Mouse (Mus musculus): Measurements from ENCODE around the gene Ppfibp1. TPM values are rescaled to one million over a fixed set of nuclear protein-coding genes. Genes with fewer than 3 reads are reported as not detected.
A peak's percentile ranks its signal among the peaks of the same experiment; 100 is the strongest.

Gene Ppfibp1
- polyA plus RNA-seq, 1 experiment from 2014 or later, result 50.5 TPM

DNA sequence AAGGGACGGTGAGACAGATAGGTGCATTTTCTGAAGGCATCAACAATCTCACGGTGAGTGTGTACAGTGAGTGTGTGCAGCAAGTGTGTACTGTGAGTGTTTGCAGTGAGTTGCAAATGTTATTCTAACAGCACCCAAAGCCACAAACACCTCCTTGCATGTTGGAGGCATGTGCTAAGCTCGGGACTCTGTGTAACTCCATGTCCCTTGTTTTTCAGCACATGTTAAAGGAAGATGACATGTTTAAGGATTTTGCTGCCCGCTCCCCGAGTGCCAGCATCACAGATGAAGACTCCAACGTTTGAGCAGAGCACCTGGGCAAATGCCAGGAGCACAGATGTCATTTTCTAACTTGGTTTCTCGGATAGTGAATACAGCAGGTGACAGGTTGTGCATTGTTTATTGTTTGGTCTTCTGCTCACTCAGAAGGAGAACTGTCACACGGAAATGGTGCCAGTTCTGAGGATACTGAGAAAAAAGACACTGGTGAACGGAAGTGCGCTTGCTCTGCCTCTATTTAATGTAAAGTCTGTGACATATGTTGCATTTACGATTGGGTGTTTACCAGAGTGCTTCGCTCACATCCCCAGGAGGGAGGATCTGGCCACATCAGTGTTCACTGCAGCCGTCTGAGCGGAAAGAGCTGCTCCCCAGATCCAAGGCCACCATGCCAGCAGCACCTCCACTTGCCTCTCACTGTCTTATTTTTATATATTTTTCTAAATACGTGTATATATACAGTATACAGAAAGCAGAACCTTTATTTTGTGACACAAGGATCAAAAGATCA is 142.0 kb downstream of the Ppfibp1 start:
- Histone ChIP-seq H3K4me2 (replicated peaks; ENCODE audit: low read depth, low read length) (no peak overlapping the region), H3K36me3 (ENCODE audit: insufficient read depth, low read length) (peaks cover 51% of the 10 kb centered on the region), H3K27me3 (replicated peaks; ENCODE audit: insufficient read depth, low read length) (no peaks in the 10 kb centered on the region), H3K27ac (ENCODE audit: low read length) (no peak overlapping the region), H3K9ac (replicated peaks; ENCODE audit: low read depth) (no peak overlapping the region), H3K9me3 (ENCODE audit: low read length) (no peaks in the 10 kb centered on the region), H3K4me3 (ENCODE audit: low read depth, low read length) (no peak overlapping the region), H3K4me1 (ENCODE audit: insufficient read depth, low read depth, low read length) (no peaks in the 10 kb centered on the region)
- DNase-seq (ENCODE audit: low spot score) (no peak), ATAC-seq (no peak)
- no peak for TF ChIP-seq EP300 (IDR thresholded peaks at IDR 0.05)
- no peak for TF ChIP-seq CTCF (IDR thresholded peaks at IDR 0.05)
- 91% methylated on average over 15 of the region's 15 CpGs for WGBS

GRCm38 (mm10) chr6:147032303-147032925 is 144.1 kb downstream of the Ppfibp1 start, which contains the start of gene Rep15:
Rep15 (plus strand) TSS chr6:147032584.
- H3K4me2 ChIP-seq (replicated peaks; ENCODE audit: low read depth, low read length), result no peak within 1 kb of the TSS
- no peak within 1 kb of the TSS for H3K27ac ChIP-seq (ENCODE audit: low read length)
- H3K9me3 ChIP-seq (ENCODE audit: low read length), result no peaks in the 10 kb centered on the region
- DNase-seq (ENCODE audit: low spot score), result no peak
- TF ChIP-seq EP300 (IDR thresholded peaks at IDR 0.05) (no peak), CTCF (IDR thresholded peaks at IDR 0.05) (no peak)
- no peaks in the 10 kb centered on the region for H3K4me1 ChIP-seq (ENCODE audit: insufficient read depth, low read depth, low read length)
- H3K36me3 ChIP-seq (ENCODE audit: insufficient read depth, low read length), result peaks cover 34% of the 10 kb centered on the region
- no peaks in the 10 kb centered on the region for H3K27me3 ChIP-seq (replicated peaks; ENCODE audit: insufficient read depth, low read length)
- no peak within 1 kb of the TSS for H3K9ac ChIP-seq (replicated peaks; ENCODE audit: low read depth)
- H3K4me3 ChIP-seq (ENCODE audit: low read depth, low read length), result no peak within 1 kb of the TSS
- WGBS, result 65% methylated on average over 13 of the region's 13 CpGs
- no peak for ATAC-seq

GRCm38 (mm10) chr6:147042291-147043290 is 154.3 kb downstream of the Ppfibp1 start, which contains the start of gene Mrps35:
Mrps35 (plus strand) TSS chr6:147042764.
- H3K9ac ChIP-seq (replicated peaks; ENCODE audit: low read depth), result peak within 1 kb of the TSS; percentile 66
- peak within 1 kb of the TSS; percentile 81 for H3K27ac ChIP-seq (ENCODE audit: low read length)
- no peaks in the 10 kb centered on the region for H3K27me3 ChIP-seq (replicated peaks; ENCODE audit: insufficient read depth, low read length)
- 3% methylated on average over 66 of the region's 66 CpGs for WGBS
- ATAC-seq (peak; percentile 99), DNase-seq (ENCODE audit: low spot score) (peak; percentile 94)
- H3K4me2 ChIP-seq (replicated peaks; ENCODE audit: low read depth, low read length), result peak within 1 kb of the TSS; percentile 75
- peaks cover 11% of the 10 kb centered on the region; the same call in 1 of the 2 replicates for H3K4me1 ChIP-seq (ENCODE audit: insufficient read depth, low read depth, low read length)
- H3K36me3 ChIP-seq (ENCODE audit: insufficient read depth, low read length), result no peaks in the 10 kb centered on the region
- peak within 1 kb of the TSS; percentile 89 for H3K4me3 ChIP-seq (ENCODE audit: low read depth, low read length)
- TF ChIP-seq EP300 (IDR thresholded peaks at IDR 0.05), result no peak
- peak; percentile 46 for TF ChIP-seq CTCF (IDR thresholded peaks at IDR 0.05)
- H3K9me3 ChIP-seq (ENCODE audit: low read length), result no peaks in the 10 kb centered on the region

- 44% methylated on average over 7 of the region's 7 CpGs for WGBS
- Histone ChIP-seq H3K9ac (replicated peaks; ENCODE audit: low read depth) (no peak overlapping the region), H3K27me3 (replicated peaks; ENCODE audit: insufficient read depth, low read length) (no peaks in the 10 kb centered on the region), H3K4me3 (ENCODE audit: low read depth, low read length) (peak overlapping the region; percentile 89; the same call in 1 of the 2 replicates), H3K27ac (ENCODE audit: low read length) (no peak overlapping the region), H3K4me1 (ENCODE audit: insufficient read depth, low read depth, low read length) (peaks cover 11% of the 10 kb centered on the region; the same call in 1 of the 2 replicates), H3K4me2 (replicated peaks; ENCODE audit: low read depth, low read length) (peak overlapping the region; percentile 75), H3K36me3 (ENCODE audit: insufficient read depth, low read length) (peaks cover 7% of the 10 kb centered on the region; the same call in 1 of the 2 replicates), H3K9me3 (ENCODE audit: low read length) (no peaks in the 10 kb centered on the region)
- ATAC-seq (no peak), DNase-seq (ENCODE audit: low spot score) (no peak)
- TF ChIP-seq CTCF (IDR thresholded peaks at IDR 0.05) (no peak), EP300 (IDR thresholded peaks at IDR 0.05) (no peak)
Observed at GRCm38 (mm10) chr6:147043633-147044032, 155.3 kb downstream of the Ppfibp1 start.

- DNase-seq (ENCODE audit: low spot score) (no peak), ATAC-seq (no peak)
- no peak overlapping the region for H3K4me2 ChIP-seq (replicated peaks; ENCODE audit: low read depth, low read length)
- no peaks in the 10 kb centered on the region for H3K27me3 ChIP-seq (replicated peaks; ENCODE audit: insufficient read depth, low read length)
- TF ChIP-seq EP300 (IDR thresholded peaks at IDR 0.05), result no peak
- no peaks in the 10 kb centered on the region for H3K9me3 ChIP-seq (ENCODE audit: low read length)
- 97% methylated on average over 13 of the region's 13 CpGs for WGBS
- H3K9ac ChIP-seq (replicated peaks; ENCODE audit: low read depth), result no peak overlapping the region
- H3K4me1 ChIP-seq (ENCODE audit: insufficient read depth, low read depth, low read length), result peaks cover under 1% of the 10 kb centered on the region; the same call in 1 of the 2 replicates
- H3K4me3 ChIP-seq (ENCODE audit: low read depth, low read length), result no peak overlapping the region
- H3K36me3 ChIP-seq (ENCODE audit: insufficient read depth, low read length), result peaks cover 15% of the 10 kb centered on the region; the same call in 1 of the 2 replicates
- H3K27ac ChIP-seq (ENCODE audit: low read length), result no peak overlapping the region
Observed at GRCm38 (mm10) chr6:147049239-147049805, 161.0 kb downstream of the Ppfibp1 start.
